Mouse (Mus musculus): ENCODE measurements around the gene Pdia4. TPM values are rescaled to one million over a fixed set of nuclear protein-coding genes. Genes with fewer than 3 reads are reported as not detected.
"Not testable (repeated sequence)": the region's sequence is repeated elsewhere in the genome, so short reads cannot be mapped to it uniquely, and the experiment has no call there.

Pdia4 gene
- polyA plus RNA-seq, 1 experiment from 2014 or later: 324 TPM

- H3K27ac ChIP-seq; H3K27me3 ChIP-seq; H3K4me2 ChIP-seq (replicated peaks); ATAC-seq (ENCODE audit: low FRiP score, low read depth); H3K4me3 ChIP-seq; H3K9me3 ChIP-seq; H3K9ac ChIP-seq; H3K36me3 ChIP-seq; H3K4me1 ChIP-seq: not testable (repeated sequence)
- under 1% methylated on average over 13 of the region's 44 CpGs for WGBS
Measured at GRCm38 (mm10) chr6:47753144-47753543, 60.1 kb downstream of the Pdia4 start.

GRCm38 (mm10) chr6:47748306-47748705 lies 64.9 kb downstream of the Pdia4 start:
- not testable (repeated sequence) for H3K9me3 ChIP-seq; ATAC-seq (ENCODE audit: low FRiP score, low read depth); H3K9ac ChIP-seq; H3K27me3 ChIP-seq; H3K4me1 ChIP-seq; H3K27ac ChIP-seq; H3K36me3 ChIP-seq
- H3K4me3 ChIP-seq: peak overlapping the region; percentile 29
- 6% methylated on average over 15 of the region's 25 CpGs for WGBS
- H3K4me2 ChIP-seq (replicated peaks): peak overlapping the region; percentile 50

- not testable (repeated sequence) for H3K27me3 ChIP-seq; H3K36me3 ChIP-seq; H3K4me3 ChIP-seq; ATAC-seq (ENCODE audit: low FRiP score, low read depth); H3K9ac ChIP-seq; H3K4me2 ChIP-seq (replicated peaks); H3K27ac ChIP-seq; H3K4me1 ChIP-seq; H3K9me3 ChIP-seq
- WGBS: 75% methylated on average over 4 of the region's 8 CpGs
Measured at GRCm38 (mm10) chr6:47747886-47748285, 65.3 kb downstream of the Pdia4 start.

MicroRNA genes within 50 kb of the gene (microRNA counts, 519-probe panel; counts per million panel counts)
- microRNA mmu-miR-704: not detected

Small RNAs within 50 kb of the gene (microRNA-seq; reads per million reads assigned to microRNA genes)
- gene Mir704: not detected

Other genes with a start within 250 kb of the Pdia4 start
- 141 and 142 TPM in 2 replicates for gene Ezh2, start 218.1 kb downstream of the Pdia4 start, polyA plus RNA-seq (2015; fragmentation: Nextera tagmentation; extraction: Ambion mirVana)
- 5.6 and 6.1 TPM in 2 replicates for gene Zfp786, start 17.4 kb upstream of the Pdia4 start, polyA plus RNA-seq (2015; fragmentation: Nextera tagmentation; extraction: Ambion mirVana)
- 12.4 and 12.6 TPM in 2 replicates for gene Zfp398, start 22.2 kb upstream of the Pdia4 start, polyA plus RNA-seq (2015; fragmentation: Nextera tagmentation; extraction: Ambion mirVana)
- 21.6 and 22.4 TPM in 2 replicates for gene Zfp282, start 63.8 kb upstream of the Pdia4 start, polyA plus RNA-seq (2015; fragmentation: Nextera tagmentation; extraction: Ambion mirVana)
- gene Zfp212, start 107.0 kb upstream of the Pdia4 start, polyA plus RNA-seq (2015; fragmentation: Nextera tagmentation; extraction: Ambion mirVana): 21.4 and 23.2 TPM in 2 replicates
- gene Zfp956, start 140.0 kb upstream of the Pdia4 start, polyA plus RNA-seq (2015; fragmentation: Nextera tagmentation; extraction: Ambion mirVana): 13.4 and 17.5 TPM in 2 replicates
- gene Zfp777, start 235.5 kb upstream of the Pdia4 start, polyA plus RNA-seq (2015; fragmentation: Nextera tagmentation; extraction: Ambion mirVana): 9.1 and 9.4 TPM in 2 replicates